Mouse (Mus musculus) MEL (cell line): ENCODE measurements around the gene Gpm6b.

Experiments used
- MAFK ChIP-seq: IDR thresholded peaks from 2 replicates; pipeline ENCODE4 v1.6.1; 2011; ENCODE audit warnings: low read depth, mild to moderate bottlenecking, low read length, improper control_type of control experiment, borderline replicate concordance
- MEF2A ChIP-seq: IDR thresholded peaks from 2 replicates; pipeline ENCODE4 v1.6.1; 2014; ENCODE audit warnings: low read depth, mild to moderate bottlenecking, inconsistent platforms, low read length, improper control_type of control experiment; ENCODE audit not compliant: poor library complexity, insufficient replicate concordance, severe bottlenecking; ENCODE audit errors: extremely low read depth
- ZC3H11A ChIP-seq: IDR thresholded peaks from 2 replicates; pipeline ENCODE4 v1.6.1; 2012; ENCODE audit warnings: low read depth, mild to moderate bottlenecking, inconsistent platforms, low read length, improper control_type of control experiment

DNA sequence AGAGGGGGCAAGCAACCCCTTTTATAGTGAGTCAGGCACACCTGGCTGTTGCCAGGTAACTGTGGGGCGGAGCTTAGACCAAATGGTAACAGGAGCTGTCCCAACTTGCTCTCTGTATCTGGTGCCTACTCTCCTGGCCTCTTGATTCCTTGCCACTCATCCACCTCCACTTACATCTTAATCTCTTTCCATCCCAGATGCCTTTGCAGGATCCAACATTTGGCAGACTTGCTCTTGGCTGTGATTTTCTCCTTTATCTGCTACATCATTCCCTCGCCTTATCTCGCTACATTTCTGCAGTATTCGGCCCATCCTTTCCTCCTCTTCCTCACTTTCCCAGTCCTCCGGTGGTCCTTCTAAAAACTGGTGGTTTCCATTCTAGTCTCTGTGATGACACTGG is 99.6 kb downstream of the Gpm6b start:
- TF ChIP-seq ZC3H11A = no peak
- TF ChIP-seq MAFK = no peak
- TF ChIP-seq MEF2A = no peak
